Mouse (Mus musculus) embryo, embryonic 11 days (tissue): Measurements from ENCODE around the gene Mxi1.

Experiments used
- DNase-seq: peaks from one replicate; pipeline ENCODE4 v3.0.0-alpha.2; 2015

The Mxi1 gene

DNA sequence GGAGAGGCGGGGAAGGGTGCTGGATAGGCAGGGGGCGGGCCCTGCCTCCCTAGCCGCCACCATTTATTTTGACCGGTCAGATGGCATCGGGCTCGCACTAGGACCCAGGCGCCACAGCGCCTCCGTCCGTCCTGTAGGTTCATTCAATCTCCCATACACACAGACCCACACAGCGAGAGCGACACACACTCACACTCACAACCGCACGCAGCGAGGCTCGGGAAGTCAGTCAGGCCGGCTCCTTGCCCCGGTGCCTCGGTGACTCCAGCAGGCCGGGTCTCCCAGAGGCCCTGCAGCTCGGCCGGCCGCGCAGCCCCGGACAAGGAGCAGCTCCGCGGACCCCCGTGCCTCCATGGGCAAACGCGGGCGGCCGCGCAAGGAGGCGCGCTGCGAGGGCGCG is at the start of gene Mxi1:
TSS of gene Mxi1 (plus strand) at position 171 of the 400 bp plus-strand sequence.
- DNase-seq = peak; percentile 94

DNA sequence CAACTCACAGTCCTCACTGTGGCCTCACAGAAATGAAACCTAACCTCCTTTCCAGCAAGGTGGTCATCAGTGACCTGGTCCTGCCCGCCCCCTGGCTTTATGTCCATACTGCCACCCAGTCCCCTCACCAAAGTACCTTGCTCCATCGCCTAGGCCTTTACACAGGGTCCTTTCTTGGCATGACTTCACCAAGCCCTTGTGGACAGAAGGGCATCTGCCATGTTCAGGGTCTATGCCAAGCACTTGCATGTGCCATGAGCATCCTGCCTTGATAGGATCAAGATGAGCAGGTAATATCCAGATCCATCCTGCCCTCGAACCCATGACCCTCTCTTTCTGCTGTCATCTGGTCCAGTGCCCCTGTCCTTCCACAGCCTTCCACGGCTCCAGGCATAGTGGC is 49.5 kb upstream of the Mxi1 start:
- DNase-seq = no peak

DNA sequence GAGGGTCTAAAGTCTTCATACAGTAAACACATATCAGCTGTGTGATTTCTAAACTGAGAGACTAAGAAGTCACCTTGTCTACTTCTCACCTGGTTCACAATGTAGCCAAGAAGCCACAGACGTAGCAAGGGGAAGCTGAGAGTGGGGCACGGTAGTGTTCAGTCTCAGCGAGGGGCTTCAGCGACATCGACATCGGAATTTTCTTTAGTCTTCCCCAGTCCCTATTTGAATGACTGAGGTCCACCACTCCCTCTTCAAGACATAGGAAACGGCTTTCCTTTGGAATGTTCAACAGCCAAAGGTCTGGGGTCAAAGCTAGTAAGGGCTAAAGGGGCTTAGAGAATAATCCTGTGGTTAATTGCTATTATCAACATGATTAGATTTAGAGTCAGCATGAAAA is 48.3 kb upstream of the Mxi1 start:
- no peak for DNase-seq

DNA sequence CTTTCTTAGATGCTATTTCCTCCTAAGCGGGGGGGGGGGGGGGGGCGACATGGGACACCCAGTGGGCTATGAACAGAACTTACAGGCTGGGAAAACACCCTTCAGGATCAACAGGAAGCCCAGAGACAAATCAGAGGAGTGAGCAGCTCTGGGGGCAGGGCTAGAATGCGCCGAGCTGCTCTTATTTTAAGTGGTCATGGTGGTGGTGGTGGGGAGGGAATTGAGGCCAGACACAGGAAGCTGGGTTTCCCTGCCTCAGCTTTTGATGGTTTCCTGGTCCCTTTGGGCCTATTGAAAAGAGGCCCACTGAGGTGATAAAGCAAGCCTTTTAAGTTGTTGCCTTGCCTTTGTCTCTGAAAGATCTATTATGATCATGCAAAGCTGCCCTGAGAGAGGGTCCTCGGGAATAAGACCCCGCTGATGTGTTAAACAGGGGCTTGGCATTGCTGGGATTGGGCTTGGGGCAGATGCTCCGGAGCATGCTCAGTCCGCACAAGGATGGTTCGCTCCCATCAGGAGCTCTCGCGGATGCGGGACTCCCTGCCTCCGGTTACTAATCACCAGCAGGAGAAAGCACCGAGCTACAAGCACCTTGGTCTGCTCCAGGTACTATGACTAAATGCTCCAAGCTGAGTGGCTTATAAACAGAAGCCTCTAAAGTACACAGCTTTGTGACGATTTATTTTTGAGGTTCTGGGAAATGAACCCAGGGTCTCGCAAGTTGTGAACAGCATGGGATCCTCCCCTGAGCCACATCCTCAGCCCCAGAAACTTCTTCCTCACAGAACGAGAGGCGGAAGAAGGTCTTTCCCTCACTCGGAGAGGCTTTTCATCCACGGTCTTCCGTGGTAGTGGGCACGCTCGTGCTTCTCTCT is 46.2 kb upstream of the Mxi1 start:
- DNase-seq = peak; percentile 49

DNA sequence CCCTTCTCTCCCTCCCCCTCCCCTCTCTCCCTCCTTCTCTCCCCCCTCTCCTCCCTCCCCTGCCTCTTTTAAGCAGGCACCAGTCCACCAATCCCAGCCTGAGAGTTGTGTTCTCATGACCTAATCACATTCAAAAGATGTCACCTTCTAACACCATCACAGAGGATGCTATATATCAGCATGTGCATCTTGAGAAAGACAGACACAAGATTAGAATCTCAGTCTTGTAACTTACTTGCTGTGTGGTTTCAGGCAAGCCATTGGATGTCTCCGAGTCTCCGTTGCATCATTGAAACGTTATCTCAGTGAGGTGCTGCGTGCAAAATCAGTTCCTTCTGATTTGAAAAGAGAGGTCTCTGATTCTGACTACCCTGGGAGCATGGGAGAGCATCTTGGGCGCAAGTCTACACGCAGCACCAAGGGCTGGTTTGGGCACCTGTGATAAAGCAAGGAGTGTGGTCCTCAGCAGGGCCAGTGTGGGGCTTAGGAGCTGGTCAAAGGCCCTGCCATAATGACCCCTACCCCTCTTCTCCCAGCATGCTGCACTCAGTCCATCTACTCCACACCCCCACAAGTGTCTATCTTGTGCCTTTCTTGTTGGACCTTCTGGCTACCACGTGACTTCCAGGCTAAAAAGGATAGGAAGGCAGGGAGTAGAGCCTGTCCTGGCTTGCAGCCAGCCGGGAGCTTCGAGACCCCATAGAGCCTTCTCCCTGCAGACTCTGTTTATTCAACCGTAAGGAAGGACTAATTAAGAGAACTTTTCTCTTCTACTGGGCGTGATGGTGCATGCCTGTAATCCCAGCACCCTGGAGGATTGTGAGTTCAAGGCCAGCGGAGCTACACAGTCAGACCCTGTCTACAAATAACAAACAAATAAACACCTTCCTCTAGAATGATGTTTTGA is 45.2 kb upstream of the Mxi1 start:
- DNase-seq = no peak

DNA sequence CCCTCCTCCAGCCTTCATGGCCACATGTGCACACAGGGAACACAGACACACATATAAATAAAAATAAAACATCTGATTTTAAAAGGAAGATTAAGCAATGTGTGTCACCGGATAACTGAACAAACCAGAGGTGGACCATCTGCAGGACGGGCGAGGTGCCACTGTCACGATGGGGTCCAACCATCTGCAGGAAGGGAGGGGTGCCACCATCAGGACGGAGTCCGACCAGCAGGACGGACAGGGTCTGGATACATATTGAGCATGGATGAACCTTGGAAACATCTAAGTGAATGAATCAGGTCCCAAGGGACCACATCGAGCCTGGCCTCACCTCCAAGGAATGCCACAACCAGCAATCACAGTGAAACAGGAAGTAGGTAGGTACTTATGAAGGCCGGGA is 43.0 kb upstream of the Mxi1 start:
- no peak for DNase-seq

DNA sequence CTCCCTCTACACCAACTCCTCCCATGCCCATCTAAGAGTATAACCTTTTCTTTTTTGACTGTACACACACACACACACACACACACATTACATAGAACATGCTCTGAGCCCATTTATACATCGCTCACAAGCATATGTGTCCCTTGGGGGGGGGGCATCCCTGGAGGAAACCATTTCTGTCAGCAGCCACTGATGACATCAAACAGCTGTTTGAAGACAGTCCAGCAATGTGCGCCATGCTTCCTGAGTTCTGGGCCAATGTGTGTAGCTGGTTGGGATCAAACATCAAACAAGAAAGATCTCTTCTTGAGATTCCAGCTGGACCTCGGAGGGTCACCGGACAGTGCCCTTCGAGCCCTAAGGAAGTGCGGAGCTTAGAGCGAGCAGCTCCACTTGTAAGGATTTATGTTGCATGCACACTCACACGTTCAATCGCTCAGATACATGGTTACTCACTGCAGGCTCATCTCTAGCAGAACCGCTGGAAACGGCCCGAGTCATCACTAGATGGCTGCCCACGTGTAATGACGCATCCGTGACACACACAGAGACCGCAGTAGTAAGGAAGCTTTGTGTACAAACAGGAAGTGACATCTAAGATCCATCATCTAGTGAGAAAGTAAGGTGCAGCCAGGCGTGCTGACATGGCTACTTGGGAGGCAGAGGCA is 37.1 kb upstream of the Mxi1 start:
- no peak for DNase-seq

DNA sequence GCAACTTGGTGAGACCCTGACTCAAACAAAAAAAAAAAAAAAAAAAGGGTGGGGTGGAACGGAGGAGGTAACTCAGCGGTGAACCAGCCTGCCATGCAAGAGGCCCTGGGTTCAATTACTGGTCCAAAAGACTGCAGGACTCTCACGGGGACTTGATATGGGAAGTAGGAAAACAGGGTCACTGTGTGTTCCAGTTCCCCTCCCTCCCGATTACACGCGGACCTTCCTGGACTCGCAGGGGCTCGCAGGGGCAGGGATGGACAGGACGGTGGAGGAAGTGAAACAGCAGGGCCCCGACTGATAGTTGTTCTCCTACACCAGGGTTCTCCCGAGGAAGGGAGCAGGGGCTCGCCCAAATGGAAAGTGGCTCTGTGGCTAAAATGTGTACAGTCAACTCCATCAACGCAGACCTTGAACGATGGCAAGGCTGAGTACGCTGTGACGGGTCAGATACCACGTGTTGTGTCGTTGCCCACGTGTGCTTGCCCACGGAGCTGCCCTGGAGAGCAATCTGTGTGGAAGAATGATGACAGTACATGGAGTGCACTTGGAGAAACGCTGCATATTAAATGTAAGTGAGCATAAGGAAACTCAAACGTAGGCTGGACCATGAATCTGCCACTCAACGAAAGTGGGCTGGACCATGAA is 36.4 kb upstream of the Mxi1 start:
- DNase-seq = no peak

DNA sequence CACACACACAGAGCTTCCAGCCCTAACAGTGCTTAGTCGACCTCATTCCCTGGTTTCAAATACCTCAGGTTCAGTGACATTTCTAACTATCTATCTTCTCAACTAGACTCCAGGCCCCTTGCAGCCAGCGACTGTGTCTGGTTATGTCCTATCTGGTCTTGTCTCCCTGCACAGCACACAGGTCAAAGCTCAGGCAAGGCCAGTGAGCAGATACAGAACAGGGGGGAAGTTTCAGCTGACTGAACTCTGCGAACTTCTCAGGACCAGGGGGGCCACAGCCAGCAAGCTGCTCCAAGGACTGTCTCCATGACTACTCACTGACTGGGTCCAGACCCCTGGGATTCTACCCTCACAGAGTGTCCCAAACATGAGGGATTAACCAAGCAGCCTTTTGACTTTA is 35.1 kb upstream of the Mxi1 start:
- no peak for DNase-seq

DNA sequence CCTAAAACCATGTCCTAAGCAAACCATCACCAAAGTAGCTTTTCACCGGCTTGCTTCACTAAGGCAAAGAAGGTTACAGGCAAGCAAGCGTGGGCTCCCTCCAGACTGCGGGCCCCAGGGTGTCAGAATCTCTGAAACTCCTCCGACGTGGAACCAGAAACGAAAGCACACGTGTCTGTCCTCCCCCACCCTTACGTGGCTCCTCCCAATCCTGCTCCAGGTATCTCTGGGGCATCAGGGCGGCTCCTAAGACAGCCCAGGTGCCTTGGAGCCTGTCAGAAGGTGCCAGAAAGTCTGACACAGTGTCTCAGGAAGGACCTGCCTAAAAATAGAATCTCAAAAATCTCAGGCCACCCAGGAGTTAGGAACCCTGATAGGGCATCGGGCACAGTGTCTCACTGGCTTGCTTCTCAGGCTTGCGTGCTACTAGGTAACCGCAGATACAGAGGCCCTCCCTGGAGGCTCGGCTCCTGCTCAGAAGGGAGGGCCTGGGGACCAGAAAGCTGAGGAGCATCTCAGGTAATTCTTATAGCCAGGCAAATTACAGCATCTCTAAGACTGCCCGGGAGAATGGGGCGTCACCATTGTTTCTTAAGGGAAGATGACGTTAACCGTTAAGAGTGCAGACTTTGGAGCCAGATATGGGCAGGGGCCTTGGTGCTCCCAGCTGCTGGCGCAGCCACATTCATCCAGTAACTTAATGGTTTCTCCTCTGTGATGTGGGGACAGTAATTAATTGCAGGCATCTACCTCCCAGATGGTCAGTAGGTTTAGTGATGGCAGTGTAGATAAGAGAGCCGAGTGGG is 33.2 kb upstream of the Mxi1 start:
- DNase-seq = no peak

DNA sequence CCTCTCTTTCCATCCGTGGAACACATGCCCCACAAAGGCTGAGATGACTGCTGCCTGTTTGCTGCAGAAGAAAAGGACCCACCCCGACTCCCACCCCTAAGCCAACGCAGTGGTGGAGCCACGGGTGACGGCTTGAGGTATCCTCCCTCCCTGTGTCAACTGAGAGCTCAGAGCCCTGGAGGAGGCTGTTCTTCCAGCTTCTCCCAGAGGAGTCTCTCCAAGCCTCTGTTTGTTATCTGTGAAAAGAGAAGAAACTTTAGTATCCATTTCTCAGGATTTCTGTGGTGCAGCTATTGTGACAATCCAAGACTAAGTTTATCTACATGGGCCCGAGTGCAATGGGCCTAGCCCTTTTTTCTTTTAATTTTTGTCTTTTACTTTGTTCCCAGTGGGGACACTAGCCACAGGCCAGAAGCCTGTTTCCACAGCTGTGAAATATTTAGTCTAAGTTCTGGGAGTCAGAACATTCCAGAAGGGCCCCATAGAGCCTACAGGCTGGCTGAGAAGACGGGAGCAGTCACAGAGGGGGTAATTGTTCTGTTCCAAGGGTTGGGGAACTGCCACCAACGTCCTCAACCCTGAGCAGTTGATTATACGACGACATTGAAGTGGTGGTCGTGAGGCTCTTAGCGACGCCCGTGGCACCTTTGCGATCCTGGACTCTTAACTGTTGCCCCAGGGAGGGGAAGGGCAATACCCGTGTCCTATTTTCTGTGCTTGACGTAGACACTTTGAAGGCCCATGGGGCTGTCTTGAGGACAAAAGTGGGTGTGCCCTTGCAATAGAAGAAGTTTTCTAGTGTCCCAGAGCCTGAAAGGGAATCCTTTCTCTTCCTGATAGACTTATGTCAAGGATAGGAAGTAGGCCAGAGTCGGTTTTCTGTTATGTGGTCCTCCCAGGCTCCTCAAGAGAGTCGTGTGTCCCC is 31.6 kb upstream of the Mxi1 start:
- DNase-seq = no peak

DNA sequence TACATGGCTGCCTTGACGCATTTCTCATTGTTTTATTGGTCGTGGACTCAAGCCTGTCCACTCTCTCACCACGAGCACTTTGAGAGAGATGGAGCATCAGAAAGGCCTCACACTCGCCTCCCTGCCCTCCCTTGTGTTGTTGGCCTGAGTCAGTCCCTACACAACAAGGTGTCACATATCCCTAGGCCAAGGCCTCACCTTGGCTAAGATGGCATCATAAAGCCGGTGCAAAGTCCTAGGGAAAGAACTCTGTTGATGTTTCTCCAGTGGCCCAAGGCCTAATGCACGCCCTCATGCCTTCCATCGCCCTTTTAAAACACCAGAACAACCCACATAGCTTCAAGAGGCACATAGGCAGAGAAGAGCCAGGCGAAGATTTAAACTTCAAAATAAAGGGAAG is 30.1 kb upstream of the Mxi1 start:
- DNase-seq = no peak

DNA sequence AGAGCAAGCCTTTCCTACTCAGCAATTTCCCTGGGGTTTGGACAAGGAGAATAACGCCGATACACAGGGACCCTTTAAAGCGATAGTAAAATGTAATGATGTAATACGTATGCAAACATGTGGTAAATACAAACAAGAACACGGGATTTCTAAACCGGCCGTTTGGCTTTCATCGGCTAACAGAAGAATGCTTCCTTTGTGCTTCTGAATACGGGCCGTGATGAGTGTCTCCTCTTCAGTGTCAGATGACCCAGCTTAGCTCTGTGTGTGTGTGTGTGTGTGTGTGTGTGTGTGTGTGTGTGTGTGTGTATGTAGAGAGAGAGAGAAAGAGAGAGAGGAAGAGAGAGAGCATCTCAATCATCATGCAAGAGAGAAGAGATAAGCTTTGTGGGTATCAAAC is 27.7 kb upstream of the Mxi1 start:
- no peak for DNase-seq

DNA sequence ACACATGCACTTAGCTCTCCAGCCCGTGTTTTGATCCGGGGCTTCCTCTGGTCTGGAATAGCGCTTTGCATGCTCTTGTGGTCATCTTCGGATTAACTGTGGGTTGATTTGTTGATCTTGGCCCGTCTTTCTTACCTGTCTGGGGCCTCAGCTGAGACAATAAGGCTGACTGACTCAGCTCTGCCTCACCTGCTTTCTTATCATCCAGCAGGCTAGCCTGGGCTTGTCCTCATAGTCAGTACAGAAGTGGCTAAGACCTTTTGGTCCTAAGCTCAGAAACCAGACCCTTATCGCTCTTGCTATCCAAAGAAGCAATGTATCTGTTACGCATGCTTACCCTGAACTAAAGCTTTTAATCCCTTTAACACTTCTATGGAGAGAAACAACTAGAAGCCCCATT is 26.6 kb upstream of the Mxi1 start:
- no peak for DNase-seq

DNA sequence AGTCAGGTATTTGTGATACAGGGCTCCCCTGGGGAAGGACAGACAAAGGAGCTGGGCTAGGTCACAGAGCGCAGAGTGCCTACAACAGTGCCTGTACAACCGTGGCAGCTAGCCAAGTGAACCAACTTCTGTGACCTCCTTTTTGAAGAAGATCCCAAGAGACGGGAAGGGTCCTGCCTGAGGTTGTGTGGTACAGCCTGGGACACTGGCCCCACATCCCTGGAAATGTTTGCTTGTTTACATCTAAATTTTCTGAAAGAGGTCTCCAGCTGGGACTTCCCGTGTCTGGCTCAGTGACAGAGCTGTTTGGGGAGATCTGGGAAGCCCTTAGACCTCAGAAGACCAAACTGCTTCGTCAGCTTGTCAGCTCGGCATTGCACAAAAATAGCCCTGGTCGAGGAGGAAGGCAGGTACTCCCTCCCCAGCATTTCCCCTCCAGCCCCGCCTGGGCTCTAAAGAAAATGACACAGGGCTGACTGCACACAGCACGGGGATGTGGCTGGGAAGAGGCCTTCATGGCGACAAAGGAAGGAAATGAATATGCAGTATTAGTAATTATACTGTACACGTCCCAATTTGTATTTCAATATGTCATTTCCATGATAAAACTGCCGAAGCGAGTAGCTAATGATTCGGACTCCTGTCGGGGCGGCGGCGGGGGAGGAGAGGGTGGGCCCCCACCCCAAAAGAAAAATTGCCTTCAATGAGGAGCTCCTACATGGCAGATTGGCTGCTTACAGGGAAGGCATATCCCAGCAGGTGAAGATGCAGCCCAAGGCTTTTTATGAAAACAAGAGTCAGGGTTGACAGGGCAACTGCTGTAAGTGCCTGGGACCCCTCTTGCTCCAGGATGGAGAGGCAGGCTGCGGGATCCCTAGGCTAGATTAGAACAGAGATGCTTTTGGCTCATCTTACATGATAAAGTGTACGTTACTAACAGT is 25.8 kb upstream of the Mxi1 start:
- no peak for DNase-seq

DNA sequence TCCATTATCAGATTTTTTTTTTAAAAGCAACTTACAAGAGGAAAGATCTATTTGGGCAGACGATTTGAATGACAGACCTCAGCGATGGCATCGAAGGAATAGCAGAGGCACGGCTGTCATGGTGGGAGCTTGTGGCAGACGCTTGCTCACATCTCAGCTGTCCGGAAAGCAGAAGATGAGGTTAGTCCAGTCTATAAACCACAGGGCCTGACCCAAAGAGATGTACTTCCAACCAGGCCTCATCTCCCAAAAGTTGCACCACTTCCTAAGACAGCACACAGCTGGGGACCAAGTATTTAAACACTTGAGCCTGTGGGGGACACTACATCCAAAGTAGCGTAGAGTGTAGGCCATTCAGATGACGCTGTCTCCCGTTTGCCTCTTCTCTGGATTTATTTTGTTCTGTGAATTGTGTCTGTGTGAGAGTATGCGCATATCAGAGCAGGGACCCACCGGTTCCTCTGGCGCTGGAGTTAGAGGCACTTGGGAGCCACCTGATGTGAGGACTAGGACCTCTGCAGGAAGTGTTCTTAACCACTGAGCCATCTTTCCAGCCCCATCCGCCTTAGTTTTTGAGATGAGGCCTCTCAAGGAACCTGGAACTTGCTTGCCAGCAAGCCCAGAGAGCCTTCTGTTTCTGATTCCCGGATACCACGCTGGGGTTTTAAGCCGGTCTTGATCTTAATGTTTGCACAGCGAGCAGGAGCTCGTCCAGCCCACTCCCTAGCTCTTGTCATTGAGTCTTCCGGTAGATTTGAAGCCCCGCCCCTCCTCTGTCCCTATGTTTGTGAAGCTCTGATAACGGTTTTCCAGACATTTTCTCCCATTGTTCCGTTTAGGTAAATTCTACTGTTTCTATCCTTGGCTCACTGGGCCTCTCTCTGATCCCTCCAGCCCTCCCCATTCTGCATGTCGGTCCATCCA is 13.7 kb upstream of the Mxi1 start:
- DNase-seq = no peak

DNA sequence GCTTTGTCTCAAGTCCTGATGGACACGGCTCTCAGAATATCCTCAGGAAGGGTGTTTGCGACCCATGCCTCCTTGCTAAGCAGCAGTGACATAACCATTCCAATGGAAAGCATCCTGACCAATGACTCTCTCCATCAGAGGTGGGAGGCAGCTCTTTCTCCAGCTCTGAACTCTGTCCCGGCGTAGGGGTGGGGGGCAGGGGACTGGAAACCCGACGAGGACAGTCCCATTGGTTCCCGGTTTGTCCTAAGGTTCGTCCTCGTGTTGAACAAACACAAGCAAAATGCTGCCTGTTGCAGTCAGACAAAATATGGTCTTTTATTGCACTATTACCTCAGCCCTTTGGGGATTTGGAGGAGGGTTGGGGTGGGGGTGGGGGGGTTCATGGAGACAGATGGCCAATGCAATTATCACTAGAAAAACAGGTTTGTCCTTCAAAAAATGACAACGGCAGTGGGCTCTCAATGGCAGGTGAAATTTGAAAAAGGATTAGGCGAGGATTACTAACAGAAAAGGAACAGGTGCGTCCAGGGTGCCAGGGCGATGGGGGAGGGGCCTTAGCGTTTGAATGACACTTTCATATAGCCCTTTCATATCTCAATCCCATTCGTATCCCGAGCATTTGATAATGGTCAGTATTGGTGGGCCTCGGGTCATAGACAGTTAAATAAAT is 11.0 kb upstream of the Mxi1 start:
- no peak for DNase-seq

DNA sequence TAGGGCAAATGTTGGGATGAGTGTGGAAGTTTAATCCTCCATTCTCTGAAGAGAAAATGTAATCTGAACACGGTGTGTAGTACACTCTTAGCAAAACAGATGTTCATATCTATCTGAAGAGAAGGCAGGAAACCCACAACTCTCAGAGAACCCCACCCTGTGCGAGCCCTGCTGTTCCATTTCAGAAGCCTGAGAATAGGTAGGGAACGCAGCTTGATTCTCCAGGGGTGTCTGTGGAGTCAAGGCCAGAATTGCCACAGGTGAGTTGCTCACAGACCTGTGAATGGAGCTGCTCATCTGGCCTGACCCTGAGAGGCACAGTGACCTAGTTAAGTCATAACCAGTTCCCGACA is 10.5 kb upstream of the Mxi1 start:
- DNase-seq = no peak
